Mouse (Mus musculus) left cerebral cortex, adult 8-10 months (tissue): ENCODE measurements at regions not wholly inside any gene's neighbourhood (a gene's known extent, or its start where the extent isn't known, plus 50 kb on each side); places are given as distances from the start of the nearest gene placed in this dataset.

Source experiments
- DNase-seq, 2 experiments: peaks; one replicate each; pipeline ENCODE4 v3.0.0; 2022; ENCODE audit warnings: low spot score in 2 of 2

DNA sequence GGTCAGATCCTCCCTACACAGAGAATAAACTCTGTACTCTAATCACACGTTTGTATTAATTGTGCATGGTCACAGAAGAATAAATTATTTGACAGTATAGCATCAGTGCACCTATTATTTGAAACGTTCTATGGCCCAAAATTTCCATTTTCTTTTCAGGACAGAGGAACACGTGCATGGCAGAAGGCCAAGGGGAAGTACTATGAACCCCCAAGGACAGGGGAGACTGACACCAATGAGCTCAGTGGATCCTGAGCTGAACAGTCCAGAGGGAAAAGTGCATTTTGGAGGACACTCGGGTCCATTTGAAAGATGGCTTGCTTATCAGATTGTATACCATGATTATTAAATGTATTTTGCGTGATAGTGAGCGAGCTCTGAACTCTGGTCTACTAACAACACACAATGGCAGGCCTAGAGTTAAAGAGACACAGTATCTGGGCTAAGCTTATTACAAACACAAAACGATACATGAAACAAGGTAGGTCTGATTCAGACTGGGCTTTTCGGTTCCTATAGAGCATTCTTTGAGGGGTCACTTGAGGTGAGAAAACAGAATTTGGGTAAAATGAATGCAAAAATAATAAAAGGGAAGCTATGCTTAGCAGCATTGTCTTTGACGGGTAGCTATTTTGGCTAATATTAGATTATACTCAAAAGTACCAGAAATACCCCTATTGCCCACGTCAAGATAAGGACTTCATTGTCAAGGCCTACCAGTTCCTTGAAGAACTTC, 1431.7 kb downstream of the Slc22a22 start:
- no peak for DNase-seq

DNA sequence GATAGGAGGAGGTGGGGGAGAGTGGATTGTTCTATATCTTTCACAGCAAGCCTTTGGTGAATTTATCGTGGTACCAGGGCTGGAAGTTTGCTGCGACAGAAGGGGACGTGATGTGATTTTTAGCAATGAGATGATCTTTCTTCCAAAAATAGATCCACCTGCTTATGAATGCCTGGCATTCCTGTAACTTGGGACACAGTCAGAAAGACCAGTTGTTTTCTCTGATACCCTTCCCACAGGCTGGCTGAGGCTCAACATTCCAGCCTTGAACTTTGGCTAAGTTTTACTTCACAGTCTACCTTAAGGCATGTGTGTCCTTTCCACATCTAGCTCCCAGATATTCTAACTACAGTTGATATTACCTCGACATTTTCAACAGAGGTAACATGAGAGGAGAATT, 1434.1 kb downstream of the Slc22a22 start:
- DNase-seq, result no peak

DNA sequence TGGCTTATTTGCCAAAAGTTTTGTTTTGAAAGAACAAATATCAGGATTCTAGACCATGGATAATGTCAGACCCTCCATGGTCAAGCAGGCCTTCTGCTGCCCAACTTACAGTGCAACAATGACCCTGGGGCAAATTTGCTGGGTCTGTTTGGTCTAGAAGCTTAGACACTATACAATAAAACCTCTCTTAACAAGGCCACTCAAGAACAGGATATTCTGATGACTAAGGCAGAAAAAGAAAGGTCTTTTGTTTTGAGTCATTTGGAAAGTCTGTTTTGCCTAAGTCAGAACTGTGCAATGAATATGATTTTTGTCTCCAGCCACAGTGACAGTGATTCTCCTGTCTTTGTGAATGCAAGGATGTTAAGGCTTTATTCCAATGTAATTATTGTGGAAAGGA, 1435.0 kb downstream of the Slc22a22 start:
- no peak for DNase-seq

DNA sequence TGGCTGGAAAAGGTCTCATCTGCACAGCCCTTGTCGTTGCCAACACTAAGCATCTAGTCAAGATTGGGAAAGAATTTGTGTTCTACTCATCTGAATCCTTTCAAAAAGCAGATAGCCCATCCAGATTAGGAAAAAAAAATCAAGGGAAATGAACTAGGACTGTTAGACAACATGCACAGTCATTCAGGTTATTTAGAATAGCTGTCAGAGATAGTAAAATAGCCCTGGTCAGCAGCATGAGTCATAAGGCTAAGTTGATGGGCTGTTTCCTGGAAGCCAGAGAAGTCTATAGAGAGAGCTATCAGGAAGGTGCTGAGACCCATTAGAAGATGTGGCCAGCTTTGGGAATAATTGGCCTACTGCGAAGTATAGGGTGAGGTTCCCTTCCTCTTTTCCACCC, 1447.4 kb downstream of the Slc22a22 start:
- no peak for DNase-seq

DNA sequence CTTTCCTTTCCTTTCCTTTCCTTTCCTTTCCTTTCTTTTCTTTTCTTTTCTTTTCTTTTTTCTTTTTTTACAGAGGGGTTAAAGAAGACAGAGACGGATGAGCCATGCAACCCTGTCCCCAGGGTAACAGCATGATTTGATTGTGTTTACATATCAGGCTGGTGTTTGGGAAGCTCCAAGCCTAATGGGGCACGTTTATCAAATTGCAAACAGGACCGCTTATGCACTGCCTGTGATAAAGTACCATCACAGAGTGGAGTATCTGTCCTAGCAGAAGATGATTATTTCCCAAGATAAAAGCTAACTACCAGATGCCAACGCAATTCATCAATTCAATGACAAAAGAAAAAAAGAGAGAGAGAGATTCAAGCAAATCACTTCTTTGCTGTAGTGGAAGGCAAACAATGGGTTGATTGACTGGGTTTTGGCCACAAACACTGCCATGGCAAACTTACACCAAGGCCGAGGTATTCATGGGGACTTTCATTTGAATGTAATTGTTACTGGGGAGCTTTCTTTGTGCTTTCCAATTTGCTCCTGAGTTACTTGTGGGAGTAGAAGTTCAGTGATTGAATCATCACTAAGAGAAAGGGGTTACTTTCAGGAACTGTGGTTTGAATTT, 1450.1 kb downstream of the Slc22a22 start:
- no peak for DNase-seq

DNA sequence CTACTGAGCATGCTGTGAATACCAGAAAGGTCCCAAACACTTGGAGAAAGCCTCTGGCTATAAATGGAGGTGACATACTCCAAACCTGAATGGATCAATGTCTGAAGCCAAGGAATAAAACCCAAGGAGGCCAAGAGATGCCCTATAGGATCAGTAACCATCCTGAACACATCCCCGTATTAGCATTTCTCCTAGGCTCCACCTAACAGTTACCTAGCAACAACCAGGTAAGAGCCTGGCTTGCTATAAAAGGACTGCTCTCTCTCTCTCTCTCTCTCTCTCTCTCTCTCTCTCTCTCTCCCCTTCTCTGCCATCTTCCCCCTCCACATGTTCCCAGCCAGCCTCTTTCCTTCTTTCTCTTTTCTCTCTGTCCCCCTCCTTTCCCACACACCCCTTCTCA, 1452.7 kb downstream of the Slc22a22 start:
- no peak for DNase-seq

DNA sequence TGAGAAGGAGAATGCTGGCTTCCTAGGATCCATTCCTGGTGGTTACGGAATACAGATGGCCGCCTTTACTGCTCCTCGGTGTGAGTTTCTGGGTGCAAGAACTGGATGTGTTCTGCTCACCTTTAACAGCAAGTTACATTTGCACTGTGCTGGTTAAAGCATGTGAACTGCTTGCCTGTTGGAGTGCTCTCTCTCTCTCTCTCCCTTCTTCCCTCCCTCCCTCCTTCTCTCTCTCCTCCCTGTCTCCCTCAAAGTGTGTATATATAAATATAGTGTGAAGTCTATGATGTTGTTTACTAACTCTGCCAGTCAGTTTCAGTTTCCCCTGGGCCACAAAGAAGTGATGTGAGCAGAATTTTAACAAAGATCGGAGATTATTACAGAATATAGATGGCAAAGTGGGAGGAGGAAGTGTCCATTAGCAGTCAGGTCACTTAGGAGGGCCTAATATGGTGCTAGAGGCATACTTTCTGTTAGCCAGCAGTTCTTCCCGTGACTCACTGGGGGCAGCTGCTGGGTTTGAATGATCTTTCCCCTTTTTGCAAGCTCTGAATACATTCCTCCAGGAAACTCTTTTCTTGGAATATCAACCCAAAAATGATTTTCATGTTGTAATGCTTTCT, 1453.5 kb downstream of the Slc22a22 start:
- no peak for DNase-seq

DNA sequence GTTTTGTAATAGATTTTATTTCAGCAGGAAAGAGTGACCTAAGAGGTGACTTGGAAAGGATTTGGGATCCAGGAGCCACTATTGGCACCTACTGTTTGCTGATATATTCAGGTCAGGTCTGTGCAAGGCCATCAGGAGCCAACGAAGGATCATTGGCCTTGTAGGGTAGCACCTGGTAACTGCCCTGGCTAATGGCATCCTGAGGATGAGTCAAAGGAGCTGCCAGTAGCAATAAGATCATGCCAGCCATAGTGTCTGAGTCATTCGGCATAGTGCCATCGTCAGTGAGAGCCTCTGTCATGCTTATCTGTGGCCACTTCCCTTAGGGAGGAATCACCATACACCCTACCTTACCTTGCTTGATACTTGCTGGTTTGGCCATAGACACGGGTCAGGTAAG, 1455.1 kb downstream of the Slc22a22 start:
- no peak for DNase-seq

DNA sequence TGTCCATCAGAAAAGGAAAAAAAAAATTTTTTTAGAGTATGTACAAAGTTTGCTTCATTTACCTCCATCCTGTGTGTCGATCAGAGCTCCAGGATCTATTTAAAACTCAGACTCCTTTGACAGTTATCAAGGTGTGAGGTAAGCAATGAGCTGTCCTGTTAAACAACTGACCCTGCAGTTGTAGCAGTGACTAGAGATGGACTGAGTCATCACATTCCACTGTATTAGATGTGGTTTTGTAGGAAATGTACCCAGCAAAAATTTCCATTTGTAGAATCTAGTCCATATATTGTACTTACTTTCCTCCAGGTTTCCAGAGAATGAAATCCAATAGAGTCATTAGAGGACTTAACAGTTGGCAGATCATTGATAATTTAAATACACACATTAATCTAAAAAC, 1459.3 kb downstream of the Slc22a22 start:
- no peak for DNase-seq

DNA sequence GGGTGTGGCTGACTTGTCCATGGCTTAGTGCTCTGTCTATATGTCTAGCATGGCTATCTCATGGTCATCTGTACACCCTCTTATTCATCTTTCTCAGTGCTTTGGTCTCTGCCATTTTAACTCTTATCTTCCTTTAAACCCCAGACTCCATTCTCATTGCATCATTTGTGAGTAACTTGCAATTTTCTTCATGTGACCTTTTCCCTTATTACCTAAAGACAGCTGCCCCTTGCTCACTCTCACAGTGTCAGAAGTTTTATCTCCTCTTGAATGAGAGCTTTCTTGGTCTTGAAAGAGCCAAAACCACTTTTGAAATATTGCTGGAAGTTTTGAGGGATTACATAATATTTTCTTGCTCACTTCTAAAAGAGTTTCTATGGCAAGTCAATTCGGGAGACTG, 1459.9 kb downstream of the Slc22a22 start:
- DNase-seq, result no peak

DNA sequence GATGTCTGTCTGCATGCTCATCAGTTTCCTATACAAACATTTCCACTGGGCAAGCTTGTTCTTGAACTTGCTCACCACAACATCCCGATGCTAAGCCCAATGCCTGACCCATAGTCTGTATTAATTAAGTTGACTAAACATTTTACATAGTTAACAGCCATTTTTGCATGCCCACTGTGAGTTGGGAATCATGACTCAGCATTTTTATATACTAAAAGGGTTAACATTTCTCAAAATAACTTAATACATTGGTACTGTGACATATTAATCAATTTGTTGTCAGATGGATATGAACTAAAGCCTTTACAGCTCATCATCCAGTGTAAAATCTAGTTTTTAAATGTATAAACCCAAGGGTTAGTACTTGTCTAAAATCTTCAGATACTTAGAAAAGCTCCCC, 1461.4 kb downstream of the Slc22a22 start:
- no peak for DNase-seq

DNA sequence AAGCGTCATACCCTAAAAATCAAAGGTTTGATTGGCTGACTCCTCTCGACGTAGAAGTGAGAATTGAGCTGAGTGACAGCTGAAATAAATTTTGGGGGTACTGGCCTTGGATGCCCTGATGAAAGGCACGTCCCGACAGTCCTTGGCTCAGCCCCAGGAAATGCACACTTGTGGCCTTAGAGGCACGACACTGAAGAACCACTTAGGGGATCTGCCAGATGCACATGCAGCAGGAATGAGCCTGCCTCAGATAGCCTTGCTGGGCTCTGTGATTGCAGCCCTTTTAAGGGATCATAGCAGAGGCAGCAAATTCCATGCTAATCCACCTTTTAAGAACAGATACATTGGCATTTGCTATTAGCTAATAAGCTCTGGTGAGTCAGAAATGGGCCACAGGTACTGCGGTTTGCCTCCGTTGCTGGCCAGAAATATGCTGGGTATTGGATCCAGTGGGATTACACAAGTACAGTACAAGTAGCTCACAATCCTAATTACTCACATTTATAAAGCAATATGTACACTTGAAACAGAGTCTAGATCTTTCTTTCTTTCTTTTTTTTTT, 1463.3 kb downstream of the Slc22a22 start:
- DNase-seq, result no peak

DNA sequence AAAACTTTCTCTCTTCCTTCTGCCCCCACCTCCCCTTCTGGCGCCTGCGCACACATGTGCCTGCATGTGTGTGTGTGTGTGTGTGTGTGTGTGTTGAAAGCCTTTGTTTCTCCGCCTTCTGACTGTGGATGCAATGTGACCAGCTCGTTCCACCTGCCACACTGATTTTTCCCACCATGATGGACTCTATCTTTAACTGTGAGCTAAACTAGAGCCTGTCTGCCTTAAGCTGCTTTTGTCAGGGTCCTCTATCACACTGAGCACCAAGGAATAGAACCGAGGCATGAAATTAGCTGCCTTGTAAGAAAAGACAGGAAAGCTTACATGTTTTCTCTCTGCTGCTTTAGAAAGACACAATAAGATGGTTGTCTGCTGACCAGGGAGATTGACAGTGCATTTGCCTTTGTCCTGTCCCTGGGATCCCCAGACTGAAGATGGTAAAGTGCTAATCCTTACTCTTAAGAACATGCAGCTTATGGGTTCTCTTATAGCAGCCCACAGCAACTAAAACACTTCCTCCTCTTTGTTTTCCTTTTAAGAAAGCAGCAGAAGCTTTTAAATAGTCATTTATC, 1468.7 kb downstream of the Slc22a22 start:
- DNase-seq, result no peak

DNA sequence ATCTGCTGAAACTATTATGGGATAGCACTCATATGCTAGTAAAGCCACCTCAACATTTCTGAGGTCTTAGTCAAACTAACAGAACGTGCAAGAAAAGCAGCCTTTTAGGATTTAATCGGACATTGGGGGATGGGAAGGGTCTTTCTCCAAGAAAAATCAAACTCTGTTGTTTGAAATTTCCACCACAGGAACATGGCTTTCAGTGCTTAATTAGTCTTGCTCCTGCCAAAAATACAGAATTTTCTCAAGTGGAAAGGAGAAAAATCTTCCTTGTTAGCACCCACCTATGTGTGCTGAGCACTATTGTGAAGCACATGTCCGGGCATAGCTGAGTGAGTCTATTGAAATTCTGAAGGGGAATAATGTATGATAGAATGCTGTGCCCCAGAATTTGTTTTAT, 1470.0 kb downstream of the Slc22a22 start:
- DNase-seq, result no peak

DNA sequence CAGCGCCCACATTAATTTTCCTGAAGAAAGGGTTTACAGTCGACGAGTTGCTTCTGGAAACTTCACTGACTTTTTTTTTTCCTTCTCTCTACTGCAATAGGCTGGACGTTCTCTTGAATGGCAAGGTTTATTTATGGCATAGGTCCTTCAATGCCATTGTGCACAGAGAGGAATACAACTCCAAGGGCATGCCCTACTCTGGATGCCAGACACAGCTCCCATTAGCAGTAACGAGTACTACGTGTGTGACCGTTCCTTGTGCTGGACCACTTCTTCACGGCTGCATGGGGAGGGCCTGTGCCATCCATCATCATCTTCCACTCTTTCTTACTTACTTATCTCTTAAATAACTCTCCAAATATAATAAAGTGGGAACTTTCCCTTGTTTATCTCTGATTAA, 1472.1 kb downstream of the Slc22a22 start:
- DNase-seq, result no peak

DNA sequence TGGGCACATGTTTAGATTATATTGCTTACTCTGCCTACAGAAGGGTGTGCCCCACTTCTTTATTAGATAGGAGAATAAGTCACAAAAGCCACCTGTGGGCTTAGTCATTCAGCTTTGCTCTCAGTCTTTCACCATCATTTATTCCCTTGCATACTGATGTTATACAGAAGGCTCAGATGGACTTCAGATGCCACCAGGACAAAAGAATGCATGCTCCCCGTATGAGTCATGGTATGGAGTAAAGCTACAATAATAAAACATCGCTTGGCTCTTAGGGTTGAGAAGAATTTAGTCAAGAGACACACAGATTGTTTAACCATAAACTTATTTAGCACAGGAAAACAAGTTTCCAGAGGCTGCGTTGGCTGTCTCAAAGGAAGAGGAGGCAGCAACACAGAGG, 1473.5 kb downstream of the Slc22a22 start:
- DNase-seq, result no peak

DNA sequence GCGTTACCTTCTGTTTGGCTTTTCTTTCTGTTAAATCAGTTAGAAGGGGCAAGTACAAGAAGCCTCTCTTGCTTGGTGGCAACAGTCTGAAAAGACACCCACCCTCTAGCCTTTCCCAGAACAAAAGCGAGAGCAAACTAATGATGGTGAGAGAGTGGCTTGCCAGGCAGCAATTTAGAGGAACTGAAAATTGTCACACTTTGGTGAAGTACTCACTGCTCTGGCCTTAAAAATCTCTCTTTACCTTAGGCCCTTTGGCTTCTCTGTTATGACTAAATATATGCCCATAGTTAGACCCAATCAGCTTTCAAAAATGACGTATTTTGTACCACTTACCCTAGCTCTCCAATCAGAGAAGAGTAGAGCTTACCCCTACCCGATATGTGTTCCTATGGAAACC, 1477.8 kb downstream of the Slc22a22 start:
- no peak for DNase-seq

DNA sequence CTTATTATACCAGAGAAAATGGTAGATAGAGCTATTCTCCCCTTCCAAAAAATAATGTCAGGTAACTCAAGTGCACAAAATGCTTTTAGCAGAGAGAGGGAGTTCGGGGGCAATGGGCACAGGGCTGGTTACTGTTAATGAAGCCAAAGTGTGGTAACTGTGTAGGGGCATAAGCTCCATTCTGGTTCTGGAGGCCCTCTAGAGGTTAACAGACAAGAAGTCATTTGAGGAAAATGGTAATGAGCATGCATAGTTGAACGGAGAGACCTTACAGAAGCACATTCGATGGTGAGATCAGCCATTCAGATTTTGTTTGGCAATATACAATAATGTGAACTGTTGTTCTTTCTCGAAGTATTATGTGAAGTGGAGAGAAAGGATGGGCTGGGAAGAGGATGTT, 1479.4 kb downstream of the Slc22a22 start:
- DNase-seq, result no peak

DNA sequence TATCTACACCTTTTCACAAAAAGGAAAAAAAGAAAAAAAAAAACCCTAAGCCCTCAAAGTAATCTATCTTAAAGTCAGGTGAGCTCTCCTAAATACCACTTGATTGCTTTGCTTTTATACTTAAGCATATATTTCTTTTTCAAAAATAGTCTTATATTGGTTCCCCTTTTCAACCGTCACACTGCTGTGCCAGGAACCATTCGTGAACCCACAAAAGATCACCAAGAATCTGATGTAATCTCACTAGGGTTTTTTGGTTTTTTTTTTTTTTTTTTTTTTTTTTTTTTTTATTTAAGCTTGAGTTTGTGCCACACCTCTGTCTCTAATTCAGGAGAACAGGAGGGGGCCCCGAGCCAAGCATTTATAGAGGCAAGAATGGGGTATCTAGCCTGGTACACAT, 1482.7 kb downstream of the Slc22a22 start:
- no peak for DNase-seq

DNA sequence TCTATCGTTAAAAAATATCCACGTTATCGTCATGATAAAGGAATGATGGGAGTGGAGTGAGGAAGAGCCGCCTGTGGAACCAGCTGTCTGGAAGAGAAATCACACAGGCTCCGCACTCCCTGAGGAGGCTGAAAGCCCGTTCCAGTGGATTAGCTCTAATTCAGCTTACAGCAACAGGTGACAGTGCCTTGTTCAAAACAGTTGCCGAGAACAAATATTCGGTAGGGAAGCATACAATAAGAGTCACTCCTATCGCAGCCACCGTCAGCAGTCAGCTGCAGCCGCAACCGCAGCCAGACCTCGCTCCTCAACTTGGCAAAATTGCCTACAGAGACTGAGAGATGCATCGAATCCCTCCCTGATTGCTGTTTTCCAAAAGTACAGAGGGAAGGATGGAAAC, 1501.6 kb downstream of the Slc22a22 start:
- DNase-seq, result no peak

DNA sequence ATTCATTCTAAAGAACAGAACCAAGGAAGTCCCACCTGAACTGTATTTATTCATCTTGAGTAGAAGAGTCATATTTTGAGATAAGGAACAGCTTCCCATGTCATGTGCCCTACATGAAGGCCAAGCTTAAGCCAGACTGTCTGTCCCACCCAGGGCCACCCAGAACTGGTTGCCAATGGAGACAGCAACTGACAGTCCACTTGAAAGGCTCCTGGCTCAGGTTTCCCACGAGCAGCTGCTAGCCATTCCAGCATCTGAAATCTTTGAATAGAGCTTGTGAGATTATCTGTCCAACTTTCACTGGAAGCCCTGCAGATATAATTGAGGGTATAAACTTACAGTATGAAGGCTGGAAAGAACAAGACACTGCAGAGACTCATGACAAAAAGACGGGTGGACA, 1510.6 kb downstream of the Slc22a22 start:
- no peak for DNase-seq

DNA sequence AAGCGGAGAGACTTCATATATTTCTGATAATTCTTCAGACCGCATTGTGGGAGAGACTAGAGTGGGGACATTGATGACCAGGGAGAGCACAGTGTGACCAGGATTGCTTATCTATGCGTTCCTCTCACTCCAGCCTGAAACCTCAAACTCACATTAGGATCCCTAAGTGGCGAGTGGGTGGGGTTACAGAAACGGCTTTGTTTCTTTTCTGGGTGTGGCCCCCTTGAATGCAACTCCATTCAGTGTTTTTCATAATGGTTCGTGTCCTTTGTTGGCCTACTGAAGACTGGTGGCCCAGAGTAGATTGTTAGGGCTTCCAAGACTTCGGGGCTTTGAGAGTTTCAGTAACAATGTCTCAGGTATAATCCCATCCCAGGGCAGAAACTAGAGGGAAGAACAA, 1512.1 kb downstream of the Slc22a22 start:
- no peak for DNase-seq
